Mouse (Mus musculus) heart, adult 2 months (tissue): ENCODE data around the gene Fam174a.

Source experiments
- CTCF ChIP-seq: fragments of 200-600 bp; IDR thresholded peaks from 2 replicates; pipeline ENCODE4 v1.8.1; 2022; ENCODE audit warnings: antibody characterized with exemption, mild to moderate bottlenecking, moderate library complexity
- EP300 ChIP-seq: fragments of 200-500 bp; IDR thresholded peaks from 2 replicates; pipeline ENCODE4 v1.6.1; 2011; ENCODE audit warnings: low read depth, low read length, control low read depth; ENCODE audit not compliant: insufficient read depth

DNA sequence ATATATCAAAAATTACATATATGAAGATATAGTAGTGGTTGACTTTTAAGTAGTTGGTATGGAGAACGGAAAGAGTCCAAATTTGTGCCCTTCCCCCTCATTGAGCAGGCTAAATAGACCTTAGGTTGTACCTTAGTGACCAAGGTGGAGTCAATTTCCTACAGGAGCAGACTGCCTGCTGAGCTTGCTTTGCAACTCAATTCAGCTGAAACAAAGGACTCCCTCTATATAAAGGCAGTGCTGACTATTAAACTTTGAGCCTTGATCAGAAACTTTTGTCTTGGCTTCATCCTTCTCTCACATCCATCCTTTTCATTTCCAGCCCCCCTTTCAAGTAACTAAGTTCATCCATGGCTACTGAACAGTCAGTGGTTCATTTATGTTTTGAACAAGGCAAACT is 40.1 kb upstream of the Fam174a start:
- no peak for TF ChIP-seq EP300
- TF ChIP-seq CTCF: no peak
